Mouse (Mus musculus) spleen, adult 2 months (tissue): Measurements from ENCODE around the gene Gbp8. TPM values are rescaled to one million over a fixed set of nuclear protein-coding genes. Genes with fewer than 3 reads are reported as not detected.

Experiments
- DNase-seq, 2 experiments: peaks; one replicate each; pipeline versions ENCODE4 v3.0.0 to v3.0.0-alpha.2; 2012 to 2021; ENCODE audit warnings: low spot score in 2 of 2, low read depth in 1 of 2
- H3K27ac ChIP-seq: fragments of 200-500 bp; 2 replicates; pipeline ENCODE4 v1.5.1; 2012; ENCODE audit warnings: low read length, inconsistent platforms; ENCODE audit not compliant: insufficient read depth
- H3K27me3 ChIP-seq: fragments of 200-500 bp; 2 replicates; pipeline ENCODE4 v1.6.1; 2012; ENCODE audit warnings: mild to moderate bottlenecking, moderate library complexity, low read length, inconsistent platforms; ENCODE audit not compliant: control insufficient read depth, insufficient read depth
- H3K36me3 ChIP-seq: fragments of 200-500 bp; 2 replicates; pipeline ENCODE4 v1.6.1; 2012; ENCODE audit warnings: mild to moderate bottlenecking, low read length, inconsistent platforms; ENCODE audit not compliant: control insufficient read depth, insufficient read depth
- H3K4me1 ChIP-seq: fragments of 200-500 bp; 2 replicates; pipeline ENCODE4 v1.6.1; 2011; ENCODE audit warnings: inconsistent platforms; ENCODE audit not compliant: control insufficient read depth, insufficient read depth, insufficient read length
- H3K4me3 ChIP-seq: fragments of 200-500 bp; 2 replicates; pipeline ENCODE4 v1.5.1; 2011; ENCODE audit warnings: mild to moderate bottlenecking, inconsistent platforms; ENCODE audit not compliant: insufficient read depth, insufficient read length; ENCODE audit errors: extremely low read depth
- CTCF ChIP-seq: fragments of 200-500 bp; IDR thresholded peaks from 2 replicates; pipeline ENCODE4 v1.5.1; 2011; ENCODE audit warnings: mild to moderate bottlenecking, inconsistent platforms; ENCODE audit not compliant: insufficient read depth, insufficient read length, insufficient replicate concordance; ENCODE audit errors: extremely low read depth
- POLR2A ChIP-seq: fragments of 200-500 bp; IDR thresholded peaks from 2 replicates; pipeline ENCODE4 v1.6.1; 2011; ENCODE audit warnings: low read depth, low read length, inconsistent platforms
- WGBS: fragments of 180-500 bp; shearing (Covaris S2); methylation state at CpG from one replicate; pipeline ENCODE4 v1.1.7; 2018; 5-methylcytosine and 5-hydroxymethylcytosine counted together
- polyA plus RNA-seq: library from polyadenylated mRNA; depleted of rRNA; stranded (reverse); fragments of >200 nt; gene quantifications from 2 replicates; pipeline ENCODE4 v1.2.3, GENCODE M21; 2012; rRNA removed

Gene Gbp8
- polyA plus RNA-seq, 1 experiment, result 12.8 TPM

DNA sequence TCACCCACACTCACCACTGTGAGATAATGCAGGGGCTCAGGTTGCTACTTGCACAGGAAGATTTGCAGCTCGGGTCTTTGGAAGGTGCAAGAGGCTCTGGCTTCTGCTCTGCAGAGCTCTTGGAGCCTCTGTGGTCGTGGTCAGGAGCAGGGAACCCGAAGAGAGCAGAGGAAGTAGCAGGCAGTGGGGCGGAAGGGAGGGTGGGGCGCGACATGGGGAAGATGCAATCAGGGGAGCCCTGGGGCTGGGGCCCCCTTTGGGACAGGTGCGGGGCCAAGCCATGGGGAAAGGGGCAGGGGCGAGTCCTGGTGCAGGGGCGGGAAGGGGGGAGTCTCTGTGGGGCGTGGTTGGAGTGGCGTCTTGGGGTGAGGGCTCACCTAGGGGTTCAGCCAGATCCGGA, 156.8 kb downstream of the Gbp8 start, which contains the start of gene Abcg3:
TSS of gene Abcg3 (minus strand) at position 184 of the 400 bp plus-strand sequence.
- Histone ChIP-seq H3K36me3 (peaks cover 1% of the 10 kb centered on the region; the same call in 1 of the 2 replicates), H3K4me1 (peaks cover 3% of the 10 kb centered on the region; the same call in 1 of the 2 replicates), H3K27ac (peak within 1 kb of the TSS; percentile 76), H3K27me3 (no peaks in the 10 kb centered on the region), H3K4me3 (peak within 1 kb of the TSS; percentile 67)
- 6% methylated on average over 12 of the region's 12 CpGs for WGBS
- TF ChIP-seq POLR2A (peak; percentile 39; the same call in 1 of the 2 replicates), CTCF (no peak)
- peak in 1 of 2 experiments; percentile 51 for DNase-seq

DNA sequence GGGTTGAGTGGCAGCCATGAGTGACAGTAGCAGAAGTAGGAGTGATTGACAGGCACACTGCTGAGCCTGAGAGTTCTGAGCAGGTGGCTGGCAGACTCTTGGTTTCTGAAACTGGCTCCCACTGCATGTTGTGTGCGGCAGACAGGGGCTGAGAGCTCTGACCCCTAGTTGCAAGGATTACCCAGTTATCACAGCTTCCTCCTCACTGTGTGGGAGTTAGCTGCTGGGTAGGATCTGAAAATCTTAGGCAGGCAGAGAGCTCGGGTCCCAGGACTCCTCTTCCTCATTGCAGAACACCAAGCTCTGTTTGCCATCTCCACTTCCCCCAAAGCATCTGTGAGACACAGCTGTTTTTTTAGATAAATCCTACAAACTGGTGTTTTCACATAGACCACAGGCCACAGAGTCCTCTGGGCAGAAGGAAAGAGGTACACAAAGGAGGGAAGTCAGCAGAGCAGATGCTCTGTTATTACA, 160.3 kb downstream of the Gbp8 start:
- TF ChIP-seq CTCF, result no peak
- TF ChIP-seq POLR2A, result no peak
- Histone ChIP-seq H3K27me3 (no peaks in the 10 kb centered on the region), H3K4me1 (peaks cover 3% of the 10 kb centered on the region; the same call in 1 of the 2 replicates), H3K36me3 (peaks cover 16% of the 10 kb centered on the region), H3K27ac (peak overlapping the region; percentile 49), H3K4me3 (no peak overlapping the region)
- no peak for DNase-seq
- 10% methylated on average over 2 of the region's 2 CpGs for WGBS

Other genes starting within 250 kb of the Gbp8 start
- 7.8 and 11.9 TPM in 2 replicates for gene Abcg3, start 156.8 kb downstream of the Gbp8 start, polyA plus RNA-seq
- gene Gbp9, start within 50 bp of the Gbp8 start, polyA plus RNA-seq, result 10.8 and 15.7 TPM in 2 replicates
- 21.3 and 30.8 TPM in 2 replicates for gene Gbp4, start within 50 bp of the Gbp8 start, polyA plus RNA-seq
- 1.1 and 1.9 TPM in 2 replicates for gene Gbp10, start 100.0 kb upstream of the Gbp8 start, polyA plus RNA-seq
- 1.0 and 1.2 TPM in 2 replicates for gene Gm43302, start 154.2 kb upstream of the Gbp8 start, polyA plus RNA-seq
- gene Gbp6, start 154.2 kb upstream of the Gbp8 start, polyA plus RNA-seq, result 2.8 and 3.7 TPM in 2 replicates